Mouse (Mus musculus) C2C12 (cell line): ENCODE data around the gene Lrfn2. TPM values are rescaled to one million over a fixed set of nuclear protein-coding genes. Genes with fewer than 3 reads are reported as not detected.

Experiments used
- H3K27me3 ChIP-seq: one replicate; pipeline ENCODE4 v1.6.1; 2011; ENCODE audit not compliant: control insufficient read depth, insufficient read depth, insufficient read length
- H3K36me3 ChIP-seq: one replicate; pipeline ENCODE4 v1.6.1; 2011; ENCODE audit not compliant: control insufficient read depth, insufficient read depth
- H3K4me3 ChIP-seq: one replicate; pipeline ENCODE4 v1.5.1; 2011; ENCODE audit warnings: mild to moderate bottlenecking, control low read depth; ENCODE audit not compliant: poor library complexity, insufficient read depth, severe bottlenecking
- H3K79me2 ChIP-seq: one replicate; pipeline ENCODE4 v1.6.1; 2011; ENCODE audit not compliant: control insufficient read depth, insufficient read depth
- H3K79me3 ChIP-seq: one replicate; pipeline ENCODE4 v1.6.1; 2011; ENCODE audit warnings: low read depth, control low read depth
- H3ac ChIP-seq: one replicate; pipeline ENCODE3; 2011; ENCODE audit warnings: low read depth; ENCODE audit not compliant: control insufficient read depth, insufficient read length
- CEBPB ChIP-seq: IDR thresholded peaks from one replicate; pipeline ENCODE4 v1.6.1; 2011; ENCODE audit warnings: low read depth, mild to moderate bottlenecking, control low read depth, moderate library complexity
- CTCF ChIP-seq: IDR thresholded peaks from one replicate; pipeline ENCODE4 v1.5.1; 2011; ENCODE audit not compliant: control insufficient read depth, insufficient read depth, insufficient read length
- FOSL1 ChIP-seq: IDR thresholded peaks from one replicate; pipeline ENCODE4 v1.8.0; 2011; ENCODE audit warnings: mild to moderate bottlenecking, low read length; ENCODE audit not compliant: poor library complexity, insufficient read depth, severe bottlenecking
- MAX ChIP-seq: IDR thresholded peaks from one replicate; pipeline ENCODE4 v1.6.1; 2011; ENCODE audit warnings: mild to moderate bottlenecking, control low read depth
- MYOD1 ChIP-seq: IDR thresholded peaks from one replicate; pipeline ENCODE4 v1.6.1; 2011; ENCODE audit warnings: low read depth; ENCODE audit not compliant: control insufficient read depth, insufficient read length
- MYOG ChIP-seq: IDR thresholded peaks from one replicate; pipeline ENCODE4 v1.6.1; 2011; ENCODE audit not compliant: control insufficient read depth, insufficient read length; ENCODE audit errors: extremely low read depth
- USF1 ChIP-seq: IDR thresholded peaks from one replicate; pipeline ENCODE4 v1.6.1; 2011; ENCODE audit warnings: low read depth, mild to moderate bottlenecking, control low read depth, moderate library complexity
- microRNA-seq: library from miRNA; unstranded; fragments of <30 nt; microRNA quantifications from one replicate; pipeline ENCODE4, GENCODE M21; 2019; ENCODE audit warnings: borderline microRNAs expressed
- polyA plus RNA-seq: library from polyadenylated mRNA; unstranded; fragments of >200 nt; fragmentation: generic; extraction: Trizol; gene quantifications from one replicate; pipeline ENCODE4 v1.2.1, GENCODE M21; 2012; ENCODE audit warnings: missing spikeins

Lrfn2 gene
- polyA plus RNA-seq, 1 experiment = not detected

DNA sequence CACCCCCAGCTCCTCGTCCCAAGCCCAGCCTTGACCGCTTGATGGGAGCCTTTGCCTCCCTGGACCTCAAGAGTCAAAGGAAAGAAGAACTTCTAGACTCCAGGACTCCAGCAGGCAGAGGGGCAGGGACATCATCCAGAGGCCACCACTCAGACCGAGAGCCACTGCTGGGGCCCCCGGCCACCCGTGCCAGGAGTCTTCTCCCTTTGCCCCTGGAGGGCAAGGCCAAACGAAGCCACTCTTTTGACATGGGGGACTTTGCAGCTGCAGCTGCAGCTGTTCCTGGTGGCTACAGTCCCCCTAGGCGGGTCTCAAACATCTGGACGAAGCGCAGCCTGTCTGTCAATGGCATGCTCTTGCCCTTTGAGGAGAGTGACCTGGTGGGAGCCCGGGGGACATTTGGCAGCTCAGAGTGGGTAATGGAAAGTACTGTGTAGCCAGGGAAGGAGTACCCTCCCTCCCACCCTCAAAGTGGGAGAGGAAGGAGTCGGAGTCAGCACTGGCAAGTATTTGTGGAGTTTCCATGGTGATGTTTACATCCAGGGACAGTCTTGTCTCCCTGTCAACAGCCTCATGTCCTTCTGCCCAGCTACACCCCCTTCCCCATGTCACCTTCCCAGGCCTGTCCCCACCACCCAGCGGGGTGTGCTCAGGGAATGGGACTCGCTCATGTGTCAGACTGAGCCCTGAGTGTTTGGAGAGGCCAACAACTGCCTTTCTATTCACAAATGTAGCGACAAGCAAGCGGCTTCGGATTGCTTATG, 164.8 kb downstream of the Lrfn2 start:
- H3ac ChIP-seq = no peak overlapping the region
- no peaks in the 10 kb centered on the region for H3K79me3 ChIP-seq
- TF ChIP-seq CTCF (no peak), MAX (no peak), MYOD1 (no peak), USF1 (no peak), FOSL1 (no peak), MYOG (no peak), CEBPB (no peak)
- no peaks in the 10 kb centered on the region for H3K36me3 ChIP-seq
- H3K27me3 ChIP-seq = no peaks in the 10 kb centered on the region
- no peaks in the 10 kb centered on the region for H3K79me2 ChIP-seq
- H3K4me3 ChIP-seq = no peak overlapping the region

GRCm38 (mm10) chr17:49111399-49111798, 179.2 kb downstream of the Lrfn2 start:
- no peak overlapping the region for H3K4me3 ChIP-seq
- H3ac ChIP-seq = no peak overlapping the region
- TF ChIP-seq USF1 = no peak
- no peak for TF ChIP-seq CTCF
- H3K27me3 ChIP-seq = no peaks in the 10 kb centered on the region
- no peaks in the 10 kb centered on the region for H3K79me3 ChIP-seq
- no peaks in the 10 kb centered on the region for H3K36me3 ChIP-seq
- no peaks in the 10 kb centered on the region for H3K79me2 ChIP-seq

DNA sequence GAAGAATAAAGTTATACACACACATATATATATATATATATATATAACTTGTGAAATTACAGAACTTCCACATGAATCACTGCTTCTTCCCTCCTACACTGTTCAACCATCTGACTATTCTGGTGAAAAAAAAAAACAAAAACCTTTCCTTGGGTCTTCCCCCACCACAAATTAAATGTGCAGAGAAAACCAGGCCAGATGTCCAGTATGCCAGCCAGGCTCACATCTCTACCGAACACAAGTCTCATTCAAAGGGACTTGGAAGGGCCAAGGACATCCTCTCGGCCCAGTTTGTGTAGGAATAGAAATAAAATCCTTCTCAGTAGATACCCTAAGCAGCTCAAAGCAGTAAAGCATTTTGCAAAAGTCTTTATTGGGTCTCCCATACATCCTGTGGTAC, 179.7 kb downstream of the Lrfn2 start:
- no peak overlapping the region for H3K4me3 ChIP-seq
- no peaks in the 10 kb centered on the region for H3K79me3 ChIP-seq
- TF ChIP-seq FOSL1 (no peak), MAX (no peak), USF1 (no peak), CEBPB (no peak), MYOD1 (no peak), MYOG (no peak), CTCF (no peak)
- H3K79me2 ChIP-seq = no peaks in the 10 kb centered on the region
- no peak overlapping the region for H3ac ChIP-seq
- no peaks in the 10 kb centered on the region for H3K36me3 ChIP-seq
- no peaks in the 10 kb centered on the region for H3K27me3 ChIP-seq

DNA sequence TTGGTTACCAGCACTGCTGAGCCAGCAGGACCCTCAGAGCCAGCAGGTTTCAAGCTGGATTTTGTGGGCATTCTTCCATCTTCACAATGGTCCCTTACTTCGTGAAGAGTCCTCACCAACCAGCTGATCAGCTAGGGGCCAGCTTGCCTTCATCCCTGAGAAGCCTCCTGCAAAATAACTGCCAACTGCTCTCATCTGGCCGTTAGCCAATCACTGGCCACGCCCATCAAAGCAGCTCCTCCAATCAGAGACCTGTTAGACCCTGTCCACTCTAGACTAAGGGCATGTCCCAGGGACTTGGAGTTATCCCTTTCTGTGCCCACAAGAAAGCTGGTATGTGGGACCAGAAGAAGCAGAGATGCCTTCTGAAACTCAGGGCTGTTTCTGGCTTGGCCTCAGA, 181.2 kb downstream of the Lrfn2 start:
- Histone ChIP-seq H3ac (no peak overlapping the region), H3K79me2 (no peaks in the 10 kb centered on the region), H3K36me3 (no peaks in the 10 kb centered on the region), H3K27me3 (no peaks in the 10 kb centered on the region), H3K4me3 (no peak overlapping the region), H3K79me3 (no peaks in the 10 kb centered on the region)
- no peak for TF ChIP-seq USF1
- TF ChIP-seq CTCF = no peak
- no peak for TF ChIP-seq FOSL1
- TF ChIP-seq CEBPB = no peak
- no peak for TF ChIP-seq MYOG
- TF ChIP-seq MAX = no peak
- TF ChIP-seq MYOD1 = no peak

DNA sequence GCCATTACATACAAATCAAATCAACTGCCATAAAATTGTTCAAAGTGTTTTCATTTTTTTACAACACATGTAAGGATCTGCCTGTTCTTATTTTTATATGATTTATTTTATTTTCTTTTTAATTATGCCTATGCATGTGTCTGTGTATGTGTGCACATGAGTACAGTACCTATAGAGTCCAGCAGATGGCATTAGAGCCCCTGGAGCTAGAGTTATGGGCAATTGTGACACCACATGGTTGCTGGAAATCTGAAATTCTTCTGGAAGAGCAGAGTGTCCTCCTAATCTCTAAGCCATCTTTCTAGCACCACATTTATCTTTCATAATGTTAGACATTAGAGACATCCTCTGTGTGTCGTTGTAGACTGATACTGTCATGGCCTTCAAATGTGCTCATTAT, 192.0 kb downstream of the Lrfn2 start:
- Histone ChIP-seq H3K79me2 (no peaks in the 10 kb centered on the region), H3K4me3 (no peak overlapping the region), H3K27me3 (no peaks in the 10 kb centered on the region), H3K79me3 (no peaks in the 10 kb centered on the region), H3K36me3 (no peaks in the 10 kb centered on the region), H3ac (no peak overlapping the region)
- TF ChIP-seq USF1 = no peak
- no peak for TF ChIP-seq MYOG
- no peak for TF ChIP-seq CTCF
- no peak for TF ChIP-seq CEBPB
- TF ChIP-seq FOSL1 = no peak
- no peak for TF ChIP-seq MAX
- TF ChIP-seq MYOD1 = no peak

DNA sequence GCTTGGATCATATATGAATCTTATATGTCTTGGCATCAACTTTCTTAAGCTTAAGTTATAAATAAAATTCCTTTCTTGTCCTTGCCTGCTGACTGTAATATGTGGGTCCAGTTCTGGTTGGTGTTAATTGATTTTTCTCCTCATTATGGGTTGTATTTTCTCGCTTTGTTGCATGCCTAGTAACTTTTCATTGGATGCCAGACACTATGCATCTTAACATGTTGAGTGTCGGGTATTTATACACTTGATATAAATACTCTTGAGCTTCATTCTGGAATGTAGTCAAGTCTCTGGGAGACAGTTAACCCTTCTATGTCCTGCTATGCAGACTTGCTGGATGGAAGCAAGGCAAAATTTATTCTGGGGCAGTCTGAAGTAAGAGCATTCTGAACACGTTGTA, 192.5 kb downstream of the Lrfn2 start:
- H3K79me2 ChIP-seq = no peaks in the 10 kb centered on the region
- no peaks in the 10 kb centered on the region for H3K79me3 ChIP-seq
- no peak overlapping the region for H3K4me3 ChIP-seq
- no peak for TF ChIP-seq USF1
- no peak for TF ChIP-seq CEBPB
- TF ChIP-seq MYOD1 = no peak
- TF ChIP-seq MAX = no peak
- no peak for TF ChIP-seq FOSL1
- no peak for TF ChIP-seq MYOG
- TF ChIP-seq CTCF = no peak
- no peak overlapping the region for H3ac ChIP-seq
- H3K27me3 ChIP-seq = no peaks in the 10 kb centered on the region
- no peaks in the 10 kb centered on the region for H3K36me3 ChIP-seq

Small RNA genes lying within 50 kb of the gene (microRNA-seq; reads per million reads assigned to microRNA genes)
- not detected for gene Gm44304
